Mouse (Mus musculus): Measurements from ENCODE around the gene Ninj1. TPM values are rescaled to one million over a fixed set of nuclear protein-coding genes. Genes with fewer than 3 reads are reported as not detected.

The Ninj1 gene
- polyA plus RNA-seq, 2 experiments, result 61.5 to 67.4 TPM

GRCm38 (mm10) chr13:49178839-49179585 lies 8.3 kb upstream of the Ninj1 start:
- no peak overlapping the region for H3K4me3 ChIP-seq (replicated peaks; ENCODE audit: low read length)
- no peak overlapping the region for H3K9ac ChIP-seq (ENCODE audit: low read depth, low read length, severe bottlenecking)
- H3K4me1 ChIP-seq (ENCODE audit: control insufficient read depth, insufficient read depth, low read length), result peaks cover 9% of the 10 kb centered on the region; the same call in 1 of the 2 replicates
- no peaks in the 10 kb centered on the region for H3K27me3 ChIP-seq (ENCODE audit: control insufficient read depth, insufficient read depth, low read length)
- no peaks in the 10 kb centered on the region for H3K9me3 ChIP-seq (ENCODE audit: control insufficient read depth, low read length)
- H3K27ac ChIP-seq (replicated peaks; ENCODE audit: low read depth, low read length), result peak overlapping the region; percentile 58
- no peaks in the 10 kb centered on the region for H3K36me3 ChIP-seq (ENCODE audit: control insufficient read depth, insufficient read depth, low read length)
- ATAC-seq (ENCODE audit: low FRiP score, low read depth) (peak; percentile 47; the same call in 1 of the 2 replicates), DNase-seq (ENCODE audit: low spot score) (peak; percentile 50)
- TF ChIP-seq POLR2A (IDR thresholded peaks at IDR 0.05; ENCODE audit: borderline replicate concordance, extremely low read depth, insufficient read depth, insufficient read length), result no peak
- H3K4me2 ChIP-seq (replicated peaks; ENCODE audit: low read depth, low read length, severe bottlenecking), result no peak overlapping the region
- 53% methylated on average over 19 of the region's 19 CpGs for WGBS

- Histone ChIP-seq H3K4me2 (replicated peaks; ENCODE audit: low read depth, low read length, severe bottlenecking) (no peak overlapping the region), H3K36me3 (ENCODE audit: control insufficient read depth, insufficient read depth, low read length) (no peaks in the 10 kb centered on the region), H3K9ac (ENCODE audit: low read depth, low read length, severe bottlenecking) (no peak overlapping the region), H3K27ac (replicated peaks; ENCODE audit: low read depth, low read length) (no peak overlapping the region), H3K4me3 (replicated peaks; ENCODE audit: low read length) (no peak overlapping the region), H3K9me3 (ENCODE audit: control insufficient read depth, low read length) (no peaks in the 10 kb centered on the region), H3K4me1 (ENCODE audit: control insufficient read depth, insufficient read depth, low read length) (peaks cover 9% of the 10 kb centered on the region; the same call in 1 of the 2 replicates), H3K27me3 (ENCODE audit: control insufficient read depth, insufficient read depth, low read length) (no peaks in the 10 kb centered on the region)
- no peak for ATAC-seq (ENCODE audit: low FRiP score, low read depth)
- DNase-seq (ENCODE audit: low spot score), result no peak
- TF ChIP-seq POLR2A (IDR thresholded peaks at IDR 0.05; ENCODE audit: borderline replicate concordance, extremely low read depth, insufficient read depth, insufficient read length), result no peak
- 69% methylated on average over 5 of the region's 5 CpGs for WGBS
Observed at GRCm38 (mm10) chr13:49180274-49180673, 7.0 kb upstream of the Ninj1 start.

- ATAC-seq (ENCODE audit: low FRiP score, low read depth) (no peak), DNase-seq (ENCODE audit: low spot score) (no peak)
- no peak overlapping the region for H3K27ac ChIP-seq (replicated peaks; ENCODE audit: low read depth, low read length)
- TF ChIP-seq POLR2A (IDR thresholded peaks at IDR 0.05; ENCODE audit: borderline replicate concordance, extremely low read depth, insufficient read depth, insufficient read length), result no peak
- 65% methylated on average over 1 of the region's 1 CpGs for WGBS
- H3K9me3 ChIP-seq (ENCODE audit: control insufficient read depth, low read length), result no peaks in the 10 kb centered on the region
- H3K27me3 ChIP-seq (ENCODE audit: control insufficient read depth, insufficient read depth, low read length), result no peaks in the 10 kb centered on the region
- no peaks in the 10 kb centered on the region for H3K36me3 ChIP-seq (ENCODE audit: control insufficient read depth, insufficient read depth, low read length)
- H3K4me2 ChIP-seq (replicated peaks; ENCODE audit: low read depth, low read length, severe bottlenecking), result no peak overlapping the region
- peaks cover 9% of the 10 kb centered on the region; the same call in 1 of the 2 replicates for H3K4me1 ChIP-seq (ENCODE audit: control insufficient read depth, insufficient read depth, low read length)
- no peak overlapping the region for H3K4me3 ChIP-seq (replicated peaks; ENCODE audit: low read length)
- no peak overlapping the region for H3K9ac ChIP-seq (ENCODE audit: low read depth, low read length, severe bottlenecking)
Observed at GRCm38 (mm10) chr13:49180691-49181090, 6.6 kb upstream of the Ninj1 start.

GRCm38 (mm10) chr13:49181411-49181984 lies 5.8 kb upstream of the Ninj1 start:
- no peaks in the 10 kb centered on the region for H3K36me3 ChIP-seq (ENCODE audit: control insufficient read depth, insufficient read depth, low read length)
- no peaks in the 10 kb centered on the region for H3K9me3 ChIP-seq (ENCODE audit: control insufficient read depth, low read length)
- H3K27ac ChIP-seq (replicated peaks; ENCODE audit: low read depth, low read length), result no peak overlapping the region
- no peak for ATAC-seq (ENCODE audit: low FRiP score, low read depth)
- no peak overlapping the region for H3K4me2 ChIP-seq (replicated peaks; ENCODE audit: low read depth, low read length, severe bottlenecking)
- H3K27me3 ChIP-seq (ENCODE audit: control insufficient read depth, insufficient read depth, low read length), result no peaks in the 10 kb centered on the region
- H3K4me3 ChIP-seq (replicated peaks; ENCODE audit: low read length), result no peak overlapping the region
- no peak overlapping the region for H3K9ac ChIP-seq (ENCODE audit: low read depth, low read length, severe bottlenecking)
- no peak for DNase-seq (ENCODE audit: low spot score)
- TF ChIP-seq POLR2A (IDR thresholded peaks at IDR 0.05; ENCODE audit: borderline replicate concordance, extremely low read depth, insufficient read depth, insufficient read length), result no peak
- H3K4me1 ChIP-seq (ENCODE audit: control insufficient read depth, insufficient read depth, low read length), result peaks cover 11% of the 10 kb centered on the region
- 86% methylated on average over 3 of the region's 3 CpGs for WGBS

DNA sequence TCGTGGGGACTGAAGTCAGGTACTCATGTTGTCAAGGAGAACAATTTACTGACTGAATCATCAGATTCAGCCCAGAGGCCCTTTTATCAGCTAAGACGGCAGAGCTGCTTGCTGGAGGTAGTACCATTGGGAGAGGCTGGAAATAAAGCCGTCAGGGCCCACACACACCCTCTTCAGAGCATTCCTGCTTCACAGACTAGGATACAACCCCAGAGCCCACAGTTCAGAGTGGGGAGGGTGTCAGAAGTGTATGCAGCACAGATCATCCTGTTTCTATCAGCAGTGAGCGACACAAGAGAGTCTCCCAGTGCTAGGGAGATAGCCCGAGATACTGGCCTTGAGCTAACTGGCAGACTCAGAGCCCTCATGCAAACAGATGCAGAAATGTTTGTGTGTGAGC lies 4.1 kb upstream of the Ninj1 start:
- Histone ChIP-seq H3K4me2 (replicated peaks; ENCODE audit: low read depth, low read length, severe bottlenecking) (no peak overlapping the region), H3K27ac (replicated peaks; ENCODE audit: low read depth, low read length) (no peak overlapping the region), H3K36me3 (ENCODE audit: control insufficient read depth, insufficient read depth, low read length) (no peaks in the 10 kb centered on the region), H3K27me3 (ENCODE audit: control insufficient read depth, insufficient read depth, low read length) (no peaks in the 10 kb centered on the region), H3K4me3 (replicated peaks; ENCODE audit: low read length) (no peak overlapping the region), H3K9ac (ENCODE audit: low read depth, low read length, severe bottlenecking) (no peak overlapping the region), H3K9me3 (ENCODE audit: control insufficient read depth, low read length) (no peaks in the 10 kb centered on the region), H3K4me1 (ENCODE audit: control insufficient read depth, insufficient read depth, low read length) (peaks cover 18% of the 10 kb centered on the region)
- WGBS, result 63% methylated on average over 5 of the region's 5 CpGs
- no peak for ATAC-seq (ENCODE audit: low FRiP score, low read depth)
- TF ChIP-seq POLR2A (IDR thresholded peaks at IDR 0.05; ENCODE audit: borderline replicate concordance, extremely low read depth, insufficient read depth, insufficient read length), result no peak
- no peak for DNase-seq (ENCODE audit: low spot score)
